Mouse (Mus musculus): ENCODE measurements around the gene Rfxap.

Gene Rfxap

DNA sequence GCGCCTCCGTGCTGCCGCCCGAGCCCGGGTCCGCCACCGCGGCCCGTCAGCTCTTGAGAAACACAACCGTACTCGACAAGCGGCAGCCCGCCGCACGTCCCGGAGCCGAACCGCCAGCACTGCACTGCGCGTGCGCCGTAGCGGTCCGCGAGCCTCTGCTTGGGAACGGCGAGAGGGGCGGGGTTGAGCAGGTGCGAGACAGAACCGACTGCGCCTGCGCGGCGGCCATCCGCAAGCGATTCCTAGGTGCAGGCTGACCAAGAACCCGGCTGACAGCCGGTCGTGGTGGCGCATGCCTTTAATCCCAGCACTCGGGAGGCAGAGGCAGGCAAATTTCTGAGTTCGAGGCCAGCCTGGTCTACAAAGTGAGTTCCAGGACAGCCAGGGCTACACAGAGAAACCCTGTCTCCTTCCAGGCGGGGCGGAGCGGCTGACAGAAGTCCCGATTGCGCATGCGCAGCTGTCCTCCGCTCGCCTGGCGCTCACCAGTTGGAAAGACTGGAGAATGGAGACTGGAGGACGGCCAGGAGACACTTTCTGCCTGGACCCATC lies at the start of gene Rfxap:
Rfxap (minus strand) TSS at position 126 of the 552 bp plus-strand sequence.
- DNase-seq = peak; percentile 96

DNA sequence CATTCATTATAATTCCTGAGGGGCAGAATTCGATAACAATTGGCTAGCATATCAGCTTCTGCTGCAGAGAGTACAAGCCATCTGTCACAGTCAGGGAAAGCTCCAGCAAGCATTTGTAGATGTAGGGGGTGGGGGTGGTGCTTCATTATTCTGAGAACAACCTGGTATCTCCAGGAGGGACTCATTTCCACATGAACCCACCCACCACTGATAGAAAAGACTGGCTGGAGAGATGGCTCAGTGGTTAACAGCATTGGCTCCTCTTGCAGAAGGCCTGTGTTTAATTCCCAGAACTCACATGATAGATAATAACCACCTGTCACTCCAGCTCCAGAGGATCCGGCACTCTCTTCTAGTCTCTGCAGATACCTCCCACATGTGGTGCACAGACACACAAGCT lies 27.8 kb upstream of the Rfxap start:
- peak; percentile 85 for DNase-seq

DNA sequence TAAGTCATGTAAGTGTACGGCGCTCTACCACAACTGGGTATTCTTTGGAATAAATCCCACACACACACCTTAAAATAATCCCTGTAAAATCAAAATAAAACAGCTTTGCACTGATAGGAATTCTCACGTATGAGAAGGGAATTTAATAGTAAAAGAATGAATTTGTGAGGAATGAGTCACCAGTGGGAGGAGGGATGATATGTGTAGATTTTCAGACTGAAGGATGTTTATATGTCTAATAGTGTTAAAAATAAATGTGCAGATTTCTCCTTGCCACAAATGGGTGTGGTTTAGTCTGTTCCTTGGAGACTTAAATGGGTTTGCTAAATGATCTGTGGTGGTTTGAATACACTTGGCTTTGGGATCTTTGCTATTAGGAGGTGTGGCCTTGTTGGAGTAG lies 24.9 kb upstream of the Rfxap start:
- DNase-seq = no peak

DNA sequence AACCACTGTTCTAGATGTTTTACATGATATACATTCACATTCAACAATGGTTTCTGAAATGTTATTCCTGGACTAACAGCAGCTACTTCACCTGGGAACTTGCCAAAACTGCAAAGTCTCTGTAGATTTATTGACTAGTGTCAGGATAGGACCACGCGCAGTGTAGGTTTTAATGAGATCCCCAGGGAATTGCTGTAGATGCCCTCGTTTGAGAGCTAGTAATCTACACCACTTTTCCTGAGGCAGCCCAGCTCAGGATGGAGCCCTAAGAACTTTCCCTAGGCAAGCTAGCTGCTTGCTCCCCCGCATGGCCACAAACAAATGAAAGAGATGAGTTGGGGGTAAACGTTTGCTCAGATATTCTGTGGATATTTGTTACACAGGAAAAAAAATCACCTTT lies 14.9 kb upstream of the Rfxap start:
- no peak for DNase-seq

DNA sequence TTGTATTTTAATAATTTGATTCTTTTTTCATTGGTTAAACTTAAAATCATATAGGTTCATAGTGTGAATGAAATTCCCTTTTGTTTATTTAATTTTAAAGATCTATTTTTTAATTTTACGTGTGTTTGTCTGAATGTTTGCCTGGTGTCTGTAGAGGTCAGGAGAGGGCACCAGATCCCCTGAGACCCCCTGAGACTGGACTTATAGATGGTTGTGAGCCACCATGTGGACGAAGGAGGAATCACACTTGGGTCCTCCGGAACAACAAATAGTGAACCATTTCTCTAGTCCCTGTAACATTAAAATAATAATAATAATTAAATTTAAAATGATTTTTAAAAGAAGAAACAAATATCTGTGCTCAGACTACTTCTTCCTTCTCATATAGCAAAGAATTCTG lies 7.7 kb upstream of the Rfxap start:
- DNase-seq = peak; percentile 25

DNA sequence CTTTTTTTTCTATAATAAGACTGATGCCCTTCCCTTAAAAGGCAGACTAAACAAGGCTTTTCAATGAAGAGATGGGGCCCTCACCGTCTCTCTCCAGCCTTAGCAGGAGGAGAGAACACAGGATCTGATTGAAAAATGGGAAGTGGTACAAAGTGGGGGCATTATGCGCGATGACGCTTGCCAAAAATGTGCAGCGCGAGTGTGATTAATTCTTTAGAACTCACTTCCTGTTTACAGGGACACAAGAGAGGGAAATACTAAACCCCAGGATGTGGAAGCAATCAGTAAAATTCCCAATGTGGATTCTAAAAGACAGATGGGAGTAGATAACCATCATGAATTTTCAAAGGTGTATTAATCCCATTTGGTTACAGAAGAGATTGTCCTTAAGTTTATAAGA lies 7.0 kb upstream of the Rfxap start:
- DNase-seq = no peak

DNA sequence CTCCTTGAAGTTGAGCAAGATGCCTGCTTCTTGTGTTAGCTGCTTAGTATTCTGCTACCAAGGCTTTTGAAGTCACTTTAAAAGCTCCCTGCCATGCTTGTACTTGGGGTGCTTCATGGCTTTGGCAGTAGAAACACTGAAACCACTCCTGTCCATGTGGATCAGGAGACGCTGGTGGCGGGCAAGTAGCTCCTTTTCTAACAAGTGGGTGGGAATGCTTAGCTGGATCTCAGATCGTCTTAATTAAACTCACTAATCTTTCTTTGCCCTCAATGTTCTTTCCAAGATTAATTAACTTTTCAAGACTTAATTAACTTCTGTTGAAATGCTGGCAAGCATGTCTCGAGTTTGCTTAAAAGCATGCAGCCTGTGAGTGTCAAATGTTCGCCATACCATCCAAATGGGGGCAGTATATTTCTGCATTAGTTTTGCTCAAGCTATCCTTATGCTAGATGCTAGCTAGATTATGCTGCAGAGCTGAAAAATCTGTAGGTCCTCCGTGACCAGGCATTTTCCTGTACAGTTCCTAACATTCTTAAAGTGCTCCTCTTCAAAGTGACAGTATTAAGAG lies 5.9 kb upstream of the Rfxap start:
- no peak for DNase-seq

DNA sequence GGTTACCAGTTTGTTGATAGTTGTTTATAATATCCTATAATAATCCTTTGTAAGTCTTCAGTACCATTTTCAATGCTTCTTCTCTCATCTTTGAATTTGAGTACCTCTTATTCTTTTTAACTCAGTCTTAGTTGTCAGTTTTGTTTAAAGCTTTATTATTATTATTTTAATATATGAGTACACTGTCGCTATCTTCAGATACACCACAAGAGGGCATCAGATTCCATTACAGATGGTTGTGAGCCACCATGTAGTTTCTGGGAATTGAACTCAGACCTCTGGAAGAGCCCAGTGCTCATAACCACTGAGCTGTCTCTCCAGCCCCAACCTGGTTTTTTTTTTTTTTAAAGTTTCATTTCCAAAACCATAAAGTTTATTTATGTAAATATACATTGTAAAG lies 4.0 kb upstream of the Rfxap start:
- DNase-seq = no peak

DNA sequence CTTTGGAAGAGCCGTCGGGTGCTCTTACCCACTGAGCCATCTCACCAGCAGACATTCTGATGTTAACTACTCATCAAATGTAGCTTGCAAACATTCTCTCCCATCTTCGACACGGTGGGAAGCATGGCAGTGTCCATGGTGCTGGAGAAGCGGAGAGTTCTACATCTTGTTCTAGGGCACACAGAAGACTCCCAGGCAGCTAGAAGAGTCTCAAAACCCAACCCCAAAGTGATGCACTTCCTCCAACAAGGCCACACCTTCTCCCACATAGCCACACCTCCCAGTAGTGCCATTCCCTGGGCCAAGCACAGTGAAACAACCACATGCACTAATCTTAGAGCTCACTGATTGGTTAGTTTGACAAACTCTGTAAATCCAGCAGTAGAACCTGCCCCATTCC lies 1.5 kb upstream of the Rfxap start:
- no peak for DNase-seq

DNA sequence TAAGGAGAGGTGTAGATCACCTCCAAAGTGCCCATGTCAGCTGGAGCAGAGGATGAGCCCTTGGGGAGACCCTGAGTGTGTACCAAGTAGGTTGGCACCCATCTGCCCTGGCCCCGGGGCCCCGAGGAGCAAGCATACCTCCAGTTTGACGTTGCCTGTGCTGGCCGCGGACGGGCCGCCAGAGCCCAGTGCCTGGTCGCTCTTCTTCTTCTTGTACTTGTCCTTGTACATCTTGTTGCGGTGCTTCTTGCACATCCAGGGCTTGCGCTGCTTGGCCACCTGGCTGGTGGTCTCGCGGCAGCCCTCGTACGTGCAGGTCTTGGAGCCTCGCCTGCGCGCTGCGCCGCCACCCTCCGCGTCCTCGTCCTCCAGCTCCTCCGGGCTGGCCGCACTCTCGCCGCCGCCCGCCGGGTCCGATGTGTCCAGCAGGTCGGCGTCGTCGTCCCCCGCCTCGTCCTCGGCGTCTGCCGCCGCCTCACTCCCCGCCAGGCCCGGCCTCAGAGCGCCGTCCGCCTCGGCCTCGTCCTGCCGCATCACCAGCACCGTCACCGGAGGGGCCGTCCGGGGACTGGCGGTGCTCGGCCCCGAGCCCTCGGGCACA lies 430 bp downstream of the Rfxap start:
- DNase-seq = peak; percentile 32

DNA sequence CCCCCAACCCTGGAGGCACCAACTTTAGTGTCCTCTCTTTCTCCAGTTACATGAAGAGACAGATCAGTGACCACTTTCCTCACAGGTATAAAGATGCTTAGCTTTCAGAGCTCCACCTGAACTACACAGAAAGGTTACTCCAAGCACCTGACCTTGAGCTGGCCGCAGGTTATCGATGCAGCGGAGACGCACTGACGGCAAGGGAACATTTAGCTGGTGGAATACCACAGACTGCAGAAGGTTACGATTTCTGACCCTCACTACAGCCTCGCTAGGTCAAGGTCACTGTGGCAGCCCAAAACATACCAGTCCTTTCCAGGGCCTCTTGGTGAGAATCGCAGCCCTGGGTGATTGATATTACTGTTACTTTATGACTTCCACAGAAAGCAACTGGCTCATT lies 3.9 kb downstream of the Rfxap start:
- DNase-seq = no peak

DNA sequence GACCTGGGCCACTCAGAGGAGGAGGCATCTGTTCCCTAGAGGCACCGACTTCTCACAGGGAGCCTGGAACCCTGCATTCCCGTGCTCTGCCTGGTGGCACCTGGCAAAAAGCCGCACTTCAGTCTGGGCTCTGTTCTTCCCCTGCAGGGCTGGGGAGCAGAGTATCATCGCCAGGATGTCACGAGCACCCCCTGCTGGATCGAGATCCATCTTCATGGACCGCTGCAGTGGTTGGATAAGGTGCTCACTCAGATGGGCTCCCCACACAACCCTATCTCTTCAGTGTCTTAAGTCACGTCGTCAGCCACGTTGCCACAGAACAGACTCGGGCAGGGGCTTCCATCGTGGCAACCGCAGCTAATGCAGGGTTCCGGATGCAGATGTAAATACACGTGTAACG lies 10.4 kb downstream of the Rfxap start:
- peak; percentile 49 for DNase-seq

DNA sequence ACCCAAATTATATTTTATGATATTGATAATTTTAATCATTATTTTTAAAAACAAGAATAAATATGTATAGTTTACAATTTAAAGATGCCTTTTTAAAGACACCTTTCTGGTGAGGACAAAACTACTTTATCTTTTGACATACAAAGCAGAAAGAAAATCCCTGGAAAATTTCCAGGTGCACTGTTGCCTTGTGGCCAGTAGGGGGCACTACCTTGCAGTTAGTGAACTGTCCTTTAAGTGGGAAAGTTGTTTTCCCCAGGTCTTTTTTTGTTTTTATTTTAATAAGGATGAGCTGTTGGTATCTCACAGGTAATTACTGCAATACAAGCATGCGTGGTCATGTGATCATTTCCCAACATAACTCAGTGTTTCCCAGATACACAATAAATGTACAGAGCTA lies 11.8 kb downstream of the Rfxap start:
- DNase-seq = no peak

DNA sequence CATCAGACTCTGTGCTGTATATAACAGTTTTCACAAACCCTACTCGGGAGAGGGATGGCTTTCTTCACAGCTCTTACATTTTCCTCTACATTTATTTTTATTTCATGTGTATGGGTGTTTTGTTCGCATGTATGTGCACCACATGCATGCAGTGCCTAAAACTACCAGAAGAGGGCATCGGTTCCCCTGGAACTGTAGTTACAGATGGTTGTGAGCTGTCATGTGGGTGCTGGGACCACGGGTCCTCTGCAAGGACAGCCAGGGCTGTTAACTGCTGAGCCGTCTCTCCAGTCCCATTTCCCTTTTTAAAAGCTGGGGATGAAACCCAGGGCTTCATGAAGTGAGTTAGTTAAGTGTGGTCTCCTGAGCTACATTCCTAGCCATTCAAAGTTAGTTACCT lies 12.2 kb downstream of the Rfxap start:
- DNase-seq = no peak

DNA sequence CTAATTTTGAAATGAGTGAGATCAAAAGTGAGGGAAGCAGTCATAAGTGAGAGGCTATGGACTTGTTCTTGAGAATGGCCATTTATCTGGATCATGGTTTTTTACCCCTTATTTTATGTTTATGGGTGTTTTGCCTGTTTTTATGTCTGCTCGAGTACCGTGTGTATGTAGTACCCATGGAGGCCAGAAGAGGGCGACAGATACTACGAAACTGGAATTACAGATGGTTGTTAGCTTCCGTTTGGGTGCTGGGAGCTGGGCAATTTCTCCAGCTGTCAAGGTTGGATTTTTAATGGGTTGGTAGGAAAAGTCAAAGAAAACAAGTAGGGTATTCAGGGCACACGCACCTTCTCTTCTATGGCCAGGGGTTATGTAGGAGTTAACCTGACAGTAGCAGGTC lies 13.8 kb downstream of the Rfxap start:
- DNase-seq = no peak

DNA sequence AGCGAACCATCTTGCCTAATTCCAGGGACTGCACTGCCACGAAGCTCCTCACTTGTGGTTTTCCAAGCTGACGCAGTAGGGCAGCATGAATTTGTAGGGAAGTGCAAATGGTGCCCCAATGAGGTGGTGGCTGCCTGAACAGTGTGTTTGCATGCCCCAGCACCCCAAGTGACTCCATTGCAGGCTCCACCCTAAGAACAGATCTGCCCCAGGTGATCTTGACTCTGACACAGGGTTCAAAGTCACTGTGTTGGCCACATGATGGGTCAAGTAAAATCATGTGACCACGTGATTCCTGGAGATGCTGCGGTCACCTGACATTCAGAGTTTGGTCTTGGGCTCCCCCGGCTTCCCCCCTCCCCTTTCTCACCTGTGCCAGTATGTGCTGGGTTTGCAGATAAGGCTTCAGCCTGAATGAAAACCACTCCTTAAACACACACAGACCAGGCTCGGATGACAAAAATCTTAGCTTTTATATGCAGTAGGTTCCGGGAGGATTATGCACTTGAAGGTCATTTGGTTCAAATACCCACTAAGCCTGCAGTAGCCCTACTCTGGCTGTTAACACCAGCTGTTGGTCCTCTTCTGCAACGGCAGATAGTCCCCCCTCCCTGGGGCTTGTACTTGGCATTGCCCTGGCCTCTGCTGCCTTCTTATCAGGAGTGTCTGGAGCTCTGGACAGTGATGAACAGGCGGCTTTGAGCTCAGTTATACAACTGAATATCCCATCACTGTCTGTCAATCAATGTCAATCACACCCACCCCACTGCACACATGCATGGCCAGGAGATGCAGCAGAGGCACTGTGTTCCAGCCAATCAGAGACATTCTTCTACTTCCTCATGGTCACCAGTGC lies 15.5 kb downstream of the Rfxap start:
- no peak for DNase-seq

DNA sequence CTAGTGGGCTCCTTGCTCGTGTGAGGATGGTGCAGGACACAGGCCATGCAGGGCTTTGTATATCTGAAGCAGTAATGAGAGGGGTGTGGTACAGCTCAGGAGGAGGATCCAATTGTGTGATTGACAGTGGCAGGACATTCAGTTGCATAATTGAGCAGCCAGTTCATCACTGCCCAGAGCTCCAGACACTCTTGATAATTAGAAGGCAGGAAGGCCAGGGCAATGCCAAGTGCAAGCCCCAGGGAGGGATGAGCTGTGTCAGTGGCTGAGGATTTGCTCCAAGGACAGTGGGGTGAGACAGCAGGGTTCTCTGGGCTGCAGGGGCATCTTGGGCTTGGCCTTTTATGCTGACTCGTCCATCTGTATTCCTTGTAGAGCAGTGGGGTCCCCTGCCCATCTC lies 17.0 kb downstream of the Rfxap start:
- no peak for DNase-seq

DNA sequence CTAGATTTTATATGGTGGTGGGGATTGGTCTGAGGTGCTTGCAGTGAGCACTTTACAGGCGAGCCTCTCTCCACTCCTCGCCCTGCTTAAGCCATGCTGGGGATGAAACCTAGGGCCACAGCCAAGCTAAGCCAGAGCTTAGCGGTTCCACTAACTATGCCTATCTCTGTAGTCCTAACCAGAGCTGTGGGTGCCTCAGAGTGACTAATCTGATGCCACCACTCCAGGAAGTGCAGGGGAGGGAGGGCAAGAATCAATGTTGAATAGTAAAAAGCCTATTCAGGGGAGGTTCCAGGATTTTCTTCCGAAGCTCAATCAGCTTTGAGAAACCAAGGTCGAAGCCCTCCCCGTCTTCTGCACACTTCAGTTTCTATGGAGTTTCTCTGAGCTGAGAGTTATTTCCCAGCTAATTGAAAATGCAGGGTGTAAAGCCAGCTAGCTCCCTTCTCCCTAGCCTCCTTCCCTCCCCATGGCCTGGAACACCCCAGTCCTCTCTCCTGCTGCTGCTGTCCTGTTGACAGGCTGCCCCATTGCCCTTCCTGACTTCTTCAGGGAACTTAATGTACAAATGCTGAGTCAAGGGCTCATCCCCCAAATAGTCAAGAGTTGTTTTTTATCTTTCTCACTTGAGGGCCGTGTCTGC lies 31.5 kb downstream of the Rfxap start:
- DNase-seq = no peak

DNA sequence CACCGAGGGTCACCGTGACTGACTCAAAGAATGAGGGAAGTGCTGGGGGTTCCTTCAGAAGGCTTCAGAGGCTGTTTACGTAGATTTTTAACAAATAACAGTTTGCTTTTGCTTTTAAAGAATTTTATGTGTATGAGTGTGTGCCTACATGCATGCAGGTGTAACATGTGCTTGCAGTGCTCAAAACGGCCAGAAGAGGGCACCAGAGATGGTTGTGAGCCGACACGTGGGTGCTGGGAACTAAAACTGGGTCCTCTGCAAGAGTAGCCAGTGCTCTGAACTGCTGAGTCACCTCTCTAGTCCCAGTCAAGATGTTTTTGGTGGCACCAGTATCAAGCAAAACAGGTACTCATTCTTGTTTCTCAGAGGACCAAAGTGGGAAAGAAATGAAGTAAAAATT lies 34.0 kb downstream of the Rfxap start:
- DNase-seq = no peak

DNA sequence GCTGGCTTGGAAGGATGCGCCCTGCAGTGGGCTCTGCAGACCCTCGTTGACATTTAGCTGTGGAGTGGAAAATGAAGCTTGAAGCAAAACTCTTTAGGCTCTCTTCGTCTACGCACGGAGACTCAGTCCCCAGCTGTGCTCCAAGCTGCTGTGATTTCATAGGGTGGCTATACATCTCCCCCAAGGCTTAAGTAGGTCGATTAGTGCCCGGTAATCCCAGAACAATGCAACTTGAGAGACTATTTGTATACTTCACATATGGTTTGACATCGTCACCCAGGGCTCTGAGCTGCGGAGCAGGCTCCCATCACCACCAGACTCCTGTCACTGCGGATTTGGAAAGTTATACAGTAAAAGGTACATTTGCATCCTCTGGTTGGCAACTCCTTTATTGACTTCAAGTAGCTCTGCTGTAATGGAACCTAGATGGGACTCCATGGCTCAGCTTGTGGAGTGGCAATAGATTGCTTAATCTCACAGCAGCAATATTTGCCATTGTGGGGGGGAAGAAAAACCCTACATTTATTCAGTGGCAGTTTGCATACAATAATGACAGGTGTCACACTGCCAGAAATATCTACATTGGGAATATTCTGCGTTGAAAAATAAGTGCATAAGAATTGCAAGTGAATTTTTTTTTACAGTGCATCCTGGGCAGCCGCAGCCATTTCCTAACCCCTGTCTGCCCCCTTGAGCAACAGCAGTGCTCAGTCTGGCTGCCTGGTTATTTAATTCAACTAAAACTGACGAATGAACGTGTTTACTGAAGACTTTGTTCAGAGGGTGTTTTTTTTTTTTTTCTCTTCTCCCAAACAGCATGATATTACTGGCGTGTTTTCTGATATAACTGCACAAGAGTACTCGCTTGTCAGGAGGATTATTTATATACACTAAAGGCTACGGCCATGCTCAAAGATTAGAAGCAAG lies 38.0 kb downstream of the Rfxap start:
- DNase-seq = no peak

DNA sequence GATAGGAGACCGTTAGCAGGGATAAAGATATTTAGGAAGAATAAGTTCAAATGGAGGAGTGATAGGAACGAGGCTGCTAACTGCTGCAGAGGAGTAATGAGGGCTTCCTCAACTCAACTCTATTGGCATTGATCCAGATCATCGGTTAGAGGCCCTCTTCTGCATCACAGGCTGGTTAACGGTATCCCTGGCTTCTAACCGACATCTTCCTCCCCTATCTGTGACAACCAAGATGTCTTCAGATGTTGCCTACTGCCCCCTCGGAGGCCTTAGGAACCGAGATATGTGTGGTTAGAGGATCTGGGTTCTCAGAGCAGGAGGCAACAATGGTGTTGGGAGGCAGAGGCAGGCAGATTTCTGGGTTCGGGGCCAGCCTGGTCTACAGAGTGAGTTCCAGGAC lies 39.0 kb downstream of the Rfxap start:
- DNase-seq = no peak

DNA sequence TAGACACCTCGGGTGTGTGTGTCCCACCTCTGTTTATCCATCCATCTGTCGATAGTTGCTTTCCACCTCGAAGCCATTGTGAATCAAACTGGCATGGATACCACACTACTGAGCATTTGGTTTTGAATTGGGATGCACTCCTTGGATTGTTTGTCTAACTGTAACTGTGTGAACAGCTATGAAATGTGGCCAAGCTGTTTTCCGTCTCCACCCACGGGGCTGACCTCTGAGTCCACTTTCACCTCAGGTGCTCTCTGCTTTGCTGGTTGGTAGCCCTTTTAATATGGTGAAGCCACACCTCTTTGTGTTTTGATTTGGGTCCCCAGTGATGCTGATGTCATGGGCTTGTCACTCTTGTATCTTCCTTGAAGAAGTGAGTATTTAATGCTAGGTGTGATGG lies 40.8 kb downstream of the Rfxap start:
- DNase-seq = no peak

DNA sequence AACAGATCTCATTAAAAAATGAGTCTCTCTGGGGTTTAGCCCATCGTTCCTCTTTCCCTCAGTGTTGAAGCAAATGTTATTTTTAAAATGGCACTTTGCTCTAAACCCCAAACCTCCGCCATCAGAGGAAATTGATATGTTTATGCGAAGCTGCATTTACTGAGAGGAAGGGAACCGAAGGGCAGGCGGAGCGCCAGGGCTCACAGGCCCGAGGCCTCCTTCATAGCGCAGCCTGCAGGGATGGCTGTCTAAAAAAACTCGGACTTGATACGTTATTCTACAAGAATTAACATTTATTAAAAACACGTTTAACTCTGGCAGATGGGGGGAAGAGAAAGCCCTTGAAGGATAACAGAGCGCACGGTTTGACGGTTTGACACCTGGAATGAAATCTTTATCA lies 41.6 kb downstream of the Rfxap start:
- no peak for DNase-seq
